Mouse (Mus musculus) liver, embryonic 12.5 days (tissue): ENCODE results near the gene Gmeb1. TPM values are rescaled to one million over a fixed set of nuclear protein-coding genes. Genes with fewer than 3 reads are reported as not detected.
"Not testable (repeated sequence)": the region's sequence is repeated elsewhere in the genome, so short reads cannot be mapped to it uniquely, and the experiment has no call there.

Experiments used
- ATAC-seq: fragments of 200-750 bp; cut with Nextera tagmentation; 2 replicates; pipeline ENCODE4 v1.8.0; 2017; ENCODE audit warnings: moderate number of reproducible peaks, mild to moderate bottlenecking, moderate library complexity
- H3K27ac ChIP-seq: fragments of 300-500 bp; sonication (generic); 2 replicates; pipeline ENCODE4 v1.5.1; 2016; ENCODE audit warnings: mild to moderate bottlenecking
- H3K27me3 ChIP-seq: fragments of 300-500 bp; sonication (generic); replicated peaks from 2 replicates; pipeline ENCODE4 v1.6.1; 2016; ENCODE audit warnings: mild to moderate bottlenecking, moderate library complexity
- H3K36me3 ChIP-seq: fragments of 300-500 bp; sonication (generic); 2 replicates; pipeline ENCODE4 v1.6.1; 2016; ENCODE audit warnings: mild to moderate bottlenecking, moderate library complexity
- H3K4me1 ChIP-seq: fragments of 300-500 bp; sonication (generic); 2 replicates; pipeline ENCODE4 v1.6.1; 2016
- H3K4me2 ChIP-seq: fragments of 300-500 bp; sonication (generic); 2 replicates; pipeline ENCODE4 v1.6.1; 2016; ENCODE audit warnings: mild to moderate bottlenecking, moderate library complexity
- H3K4me3 ChIP-seq: fragments of 300-500 bp; sonication (generic); 2 replicates; pipeline ENCODE4 v1.5.1; 2016; ENCODE audit warnings: mild to moderate bottlenecking, moderate library complexity
- H3K9ac ChIP-seq: fragments of 300-500 bp; sonication (generic); 2 replicates; pipeline ENCODE4 v1.6.1; 2016; ENCODE audit warnings: mild to moderate bottlenecking, moderate library complexity
- H3K9me3 ChIP-seq: fragments of 300-500 bp; sonication (generic); replicated peaks from 2 replicates; pipeline ENCODE4 v1.6.1; 2016; ENCODE audit warnings: mild to moderate bottlenecking, moderate library complexity
- whole genome bisulfite sequencing: fragments of 180-500 bp; shearing (Covaris S2); methylation state at CpG from one replicate; pipeline ENCODE4 v1.1.7; 2016; ENCODE audit not compliant: insufficient replicate concordance; 5-methylcytosine and 5-hydroxymethylcytosine counted together
- polyA plus RNA-seq: library from polyadenylated mRNA; unstranded; fragments of >200 nt; fragmentation: Nextera tagmentation; extraction: Ambion mirVana; gene quantifications from 2 replicates; pipeline ENCODE4 v1.2.1, GENCODE M21; 2016

The Gmeb1 gene
- polyA plus RNA-seq = 19.1 and 19.5 TPM in 2 replicates

- peaks cover 54% of the 10 kb centered on the region for H3K4me1 ChIP-seq
- peak within 1 kb of the TSS; percentile 91 for H3K4me2 ChIP-seq
- H3K27me3 ChIP-seq = no peaks in the 10 kb centered on the region
- WGBS = 10% methylated on average over 37 of the region's 49 CpGs
- H3K9ac ChIP-seq = peak within 1 kb of the TSS; percentile 99
- H3K36me3 ChIP-seq = no peaks in the 10 kb centered on the region
- ATAC-seq = peak; percentile 82
- peak within 1 kb of the TSS; percentile 92 for H3K4me3 ChIP-seq
- peak within 1 kb of the TSS; percentile 94 for H3K27ac ChIP-seq
- H3K9me3 ChIP-seq = no peaks in the 10 kb centered on the region
Observed at GRCm38 (mm10) chr4:132261514-132262357, at the start of gene Gmeb1. Gene Gmeb1 (minus strand): TSS chr4:132261602.

DNA sequence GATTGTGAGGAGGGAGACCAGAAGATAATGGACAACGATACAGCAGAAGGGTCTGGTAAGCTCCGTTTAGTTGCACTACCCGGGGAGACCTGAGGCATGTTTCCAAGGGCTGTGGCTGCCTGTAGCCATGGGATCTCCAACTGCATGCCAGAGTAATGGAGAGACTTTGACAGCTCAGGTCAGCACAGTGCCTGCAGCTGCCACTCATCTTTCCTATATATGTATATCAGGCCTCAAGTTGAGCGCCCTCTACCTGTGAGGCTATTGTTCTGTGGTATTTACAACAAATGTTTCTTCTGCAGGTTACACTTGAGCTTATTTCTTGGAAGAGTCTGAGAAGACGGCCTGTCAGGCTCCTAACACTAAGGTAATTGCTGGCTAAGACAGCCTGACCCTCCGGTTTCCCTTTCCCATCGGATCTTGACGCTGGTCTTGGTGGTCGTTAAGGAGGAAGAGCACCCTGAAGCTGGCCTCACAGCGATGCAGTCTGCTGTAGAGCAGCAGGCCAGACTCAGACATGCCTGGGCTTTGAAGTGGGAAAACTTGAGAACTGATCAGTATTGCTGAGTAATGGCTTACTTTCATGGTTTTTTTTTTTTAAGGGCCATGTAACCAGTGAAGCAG lies 48.6 kb upstream of the Gmeb1 start:
- Histone ChIP-seq H3K27me3 (no peaks in the 10 kb centered on the region), H3K9ac (peak overlapping the region; percentile 90), H3K36me3 (peaks cover 55% of the 10 kb centered on the region), H3K4me3 (peak overlapping the region; percentile 82), H3K9me3 (no peaks in the 10 kb centered on the region), H3K27ac (peak overlapping the region; percentile 92), H3K4me1 (peaks cover 32% of the 10 kb centered on the region), H3K4me2 (peak overlapping the region; percentile 86)
- WGBS = 14% methylated on average over 10 of the region's 10 CpGs
- peak; percentile 42; the same call in 1 of the 2 replicates for ATAC-seq

DNA sequence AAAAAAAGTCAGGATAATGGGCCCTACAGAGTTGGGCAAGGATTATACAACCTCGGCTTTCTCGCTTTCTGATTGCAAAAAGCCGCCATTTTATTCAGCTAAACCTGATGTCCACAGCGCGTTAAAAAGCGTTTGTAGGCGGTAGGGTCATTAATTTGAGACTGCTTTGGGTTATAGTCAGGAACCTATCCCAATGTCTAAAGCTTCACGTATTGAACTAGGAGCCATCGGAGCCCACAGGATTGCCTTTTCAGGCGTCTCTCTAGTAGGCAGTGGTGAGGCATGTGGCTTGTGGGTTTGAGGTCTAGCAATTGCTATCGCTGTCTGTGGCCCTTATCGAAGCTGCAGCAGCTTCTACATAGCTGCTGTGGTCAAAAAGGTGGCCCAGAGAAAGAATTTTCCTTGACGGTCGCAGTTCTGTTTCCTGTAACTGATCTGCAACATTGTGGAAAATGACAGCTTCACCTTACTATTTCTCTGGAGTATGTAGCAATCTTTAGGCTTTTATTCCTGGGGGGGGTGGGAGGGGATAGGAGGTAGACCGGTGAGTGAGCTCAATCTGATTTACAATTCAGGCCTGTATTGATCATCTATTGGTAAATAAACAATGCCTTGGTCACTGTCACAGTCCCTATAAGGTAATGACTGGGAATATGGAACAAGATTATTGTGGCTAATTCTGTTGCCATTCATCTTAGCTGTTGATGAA lies 47.9 kb upstream of the Gmeb1 start:
- Histone ChIP-seq H3K27me3 (no peaks in the 10 kb centered on the region), H3K36me3 (peaks cover 50% of the 10 kb centered on the region), H3K4me3 (peak overlapping the region; percentile 82), H3K27ac (peak overlapping the region; percentile 92), H3K9ac (peak overlapping the region; percentile 90), H3K4me1 (peaks cover 32% of the 10 kb centered on the region), H3K9me3 (no peaks in the 10 kb centered on the region), H3K4me2 (peak overlapping the region; percentile 86)
- under 1% methylated on average over 15 of the region's 15 CpGs for WGBS
- peak; percentile 38; the same call in 1 of the 2 replicates for ATAC-seq

GRCm38 (mm10) chr4:132308437-132309139 lies 47.2 kb upstream of the Gmeb1 start:
- Histone ChIP-seq H3K27ac (peak overlapping the region; percentile 92), H3K9me3 (no peaks in the 10 kb centered on the region), H3K9ac (peak overlapping the region; percentile 90), H3K4me2 (peak overlapping the region; percentile 86), H3K4me1 (peaks cover 32% of the 10 kb centered on the region), H3K4me3 (peak overlapping the region; percentile 82), H3K36me3 (peaks cover 43% of the 10 kb centered on the region), H3K27me3 (no peaks in the 10 kb centered on the region)
- peak; percentile 87 for ATAC-seq
- WGBS = under 1% methylated on average over 41 of the region's 41 CpGs

GRCm38 (mm10) chr4:132306004-132306403 lies 44.6 kb upstream of the Gmeb1 start:
- no peak for ATAC-seq
- peaks cover 19% of the 10 kb centered on the region for H3K36me3 ChIP-seq
- H3K9me3 ChIP-seq = no peaks in the 10 kb centered on the region
- WGBS = 61% methylated on average over 6 of the region's 6 CpGs
- no peak overlapping the region for H3K27ac ChIP-seq
- H3K4me3 ChIP-seq = no peak overlapping the region
- H3K9ac ChIP-seq = 0 out of 2 replicates have a peak overlapping the region, but pooled peaks have one; percentile 22
- no peaks in the 10 kb centered on the region for H3K27me3 ChIP-seq
- H3K4me1 ChIP-seq = peaks cover 47% of the 10 kb centered on the region
- no peak overlapping the region for H3K4me2 ChIP-seq

- Histone ChIP-seq H3K27ac (no peak overlapping the region), H3K4me1 (peaks cover 41% of the 10 kb centered on the region), H3K9me3 (no peaks in the 10 kb centered on the region), H3K9ac (0 out of 2 replicates have a peak overlapping the region, but pooled peaks have one; percentile 1), H3K4me2 (0 out of 2 replicates have a peak overlapping the region, but pooled peaks have one; percentile 0), H3K4me3 (no peak overlapping the region), H3K36me3 (peaks cover 12% of the 10 kb centered on the region), H3K27me3 (no peaks in the 10 kb centered on the region)
- WGBS = 31% methylated on average over 8 of the region's 8 CpGs
- no peak for ATAC-seq
Observed at GRCm38 (mm10) chr4:132305276-132305675, 43.9 kb upstream of the Gmeb1 start.

- Histone ChIP-seq H3K4me2 (peak overlapping the region; percentile 92), H3K9ac (peak overlapping the region; percentile 78), H3K4me3 (peak overlapping the region; percentile 65), H3K27ac (peak overlapping the region; percentile 67; the same call in 1 of the 2 replicates), H3K4me1 (peaks cover 30% of the 10 kb centered on the region)
- H3K27me3 ChIP-seq, H3K9me3 ChIP-seq, ATAC-seq, H3K36me3 ChIP-seq: not testable (repeated sequence)
- 31% methylated on average over 6 of the region's 6 CpGs for WGBS
Observed at GRCm38 (mm10) chr4:132303484-132303883, 42.1 kb upstream of the Gmeb1 start.

DNA sequence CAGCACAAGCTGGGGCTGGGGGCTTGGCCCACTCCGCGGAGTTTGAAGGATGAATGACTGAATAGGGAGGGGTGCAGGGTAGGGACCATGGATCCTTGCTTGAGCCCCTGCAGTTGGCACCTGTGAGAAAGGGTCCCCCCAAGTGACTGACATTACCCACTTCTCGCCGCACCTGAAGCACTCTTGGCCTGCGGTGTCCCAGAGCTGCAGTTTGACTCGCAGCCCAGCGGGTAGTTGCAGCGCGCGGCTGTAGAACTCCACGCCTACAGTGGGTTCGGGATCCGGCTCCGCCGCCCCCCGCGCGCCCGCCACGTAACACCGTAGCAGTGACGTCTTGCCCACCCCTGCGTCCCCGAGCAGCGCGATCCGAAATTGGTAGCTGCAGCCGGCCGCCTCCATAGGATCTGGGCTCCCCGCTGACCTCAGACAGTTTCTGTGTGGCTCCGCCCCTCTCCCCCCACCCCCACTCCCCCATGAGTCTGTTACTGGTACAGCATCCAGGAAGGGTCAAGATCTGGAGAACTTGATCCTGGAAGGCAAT lies 41.6 kb upstream of the Gmeb1 start, which contains the start of gene Rab42:
Gene Rab42, minus strand, starts transcription at position 447 of the 541 bp plus-strand sequence.
- 2% methylated on average over 30 of the region's 31 CpGs for WGBS
- Histone ChIP-seq H3K4me3 (peak within 1 kb of the TSS; percentile 65), H3K27ac (peak within 1 kb of the TSS; percentile 67), H3K4me2 (peak within 1 kb of the TSS; percentile 92), H3K9me3 (no peaks in the 10 kb centered on the region), H3K36me3 (no peaks in the 10 kb centered on the region), H3K4me1 (peaks cover 26% of the 10 kb centered on the region), H3K27me3 (no peaks in the 10 kb centered on the region), H3K9ac (peak within 1 kb of the TSS; percentile 78)
- peak; percentile 77 for ATAC-seq

DNA sequence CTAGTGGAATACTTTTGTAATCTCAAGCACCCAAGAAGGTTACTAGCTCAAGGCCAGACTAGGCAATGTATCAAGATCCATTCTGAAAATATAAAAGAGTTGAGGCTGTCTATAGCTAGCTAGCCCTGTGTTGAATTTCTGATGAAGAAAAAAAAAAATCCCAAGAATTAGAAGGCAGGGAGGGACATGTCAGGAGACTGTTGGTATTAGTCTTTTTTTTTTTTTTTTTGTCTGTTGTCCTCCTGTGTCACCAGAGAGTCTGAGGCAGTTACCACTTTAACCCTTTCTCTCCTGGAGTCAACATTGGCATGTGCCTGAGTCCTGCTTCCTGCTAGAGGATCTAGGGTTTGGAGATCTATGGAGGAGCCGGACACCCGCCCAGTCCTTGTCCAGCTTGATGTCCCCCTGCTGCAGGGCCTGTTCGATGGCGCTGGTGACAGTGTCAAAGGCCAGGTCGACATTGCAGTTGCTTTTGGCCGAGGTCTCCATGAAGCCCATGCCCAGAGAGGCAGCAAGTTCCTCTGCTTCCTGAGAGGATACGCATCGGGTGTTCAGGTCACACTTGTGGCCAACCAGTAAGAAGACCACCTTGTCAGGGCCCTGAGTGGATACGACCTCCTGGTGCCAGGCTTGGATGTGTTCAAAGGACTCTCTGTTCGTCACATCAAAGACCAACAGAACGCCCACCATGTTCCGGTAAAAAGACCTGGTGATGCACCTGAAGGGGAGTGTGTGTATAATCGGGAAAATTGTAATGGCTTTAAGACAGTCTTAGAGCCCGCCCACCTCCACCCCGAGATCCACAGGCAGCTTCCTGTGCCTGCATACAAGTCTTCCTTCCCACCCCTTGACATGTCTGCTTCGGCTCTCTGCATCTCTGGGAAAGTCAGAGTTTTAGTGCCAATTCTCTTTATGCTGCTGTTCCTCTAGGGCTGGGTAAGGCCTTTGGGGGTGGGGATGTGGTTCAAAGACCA lies 40.9 kb upstream of the Gmeb1 start:
- H3K27ac ChIP-seq = peak overlapping the region; percentile 67
- H3K9ac ChIP-seq = peak overlapping the region; percentile 78
- no peaks in the 10 kb centered on the region for H3K9me3 ChIP-seq
- H3K4me3 ChIP-seq = peak overlapping the region; percentile 65
- H3K4me1 ChIP-seq = peaks cover 26% of the 10 kb centered on the region
- no peaks in the 10 kb centered on the region for H3K27me3 ChIP-seq
- no peak for ATAC-seq
- no peaks in the 10 kb centered on the region for H3K36me3 ChIP-seq
- peak overlapping the region; percentile 92 for H3K4me2 ChIP-seq
- WGBS = 56% methylated on average over 16 of the region's 16 CpGs

- no peak for ATAC-seq
Observed at GRCm38 (mm10) chr4:132301486-132301885, 40.1 kb upstream of the Gmeb1 start.

More at GRCm38 (mm10) chr4:132301486-132301885, 40.1 kb upstream of the Gmeb1 start:
- H3K27ac ChIP-seq = no peak overlapping the region
- no peak overlapping the region for H3K4me2 ChIP-seq
- 83% methylated on average over 6 of the region's 6 CpGs for WGBS
- no peaks in the 10 kb centered on the region for H3K27me3 ChIP-seq
- H3K4me1 ChIP-seq = peaks cover 26% of the 10 kb centered on the region
- no peaks in the 10 kb centered on the region for H3K9me3 ChIP-seq
- no peak overlapping the region for H3K9ac ChIP-seq
- H3K4me3 ChIP-seq = no peak overlapping the region
- no peaks in the 10 kb centered on the region for H3K36me3 ChIP-seq
